In the genomic region with DNA sequence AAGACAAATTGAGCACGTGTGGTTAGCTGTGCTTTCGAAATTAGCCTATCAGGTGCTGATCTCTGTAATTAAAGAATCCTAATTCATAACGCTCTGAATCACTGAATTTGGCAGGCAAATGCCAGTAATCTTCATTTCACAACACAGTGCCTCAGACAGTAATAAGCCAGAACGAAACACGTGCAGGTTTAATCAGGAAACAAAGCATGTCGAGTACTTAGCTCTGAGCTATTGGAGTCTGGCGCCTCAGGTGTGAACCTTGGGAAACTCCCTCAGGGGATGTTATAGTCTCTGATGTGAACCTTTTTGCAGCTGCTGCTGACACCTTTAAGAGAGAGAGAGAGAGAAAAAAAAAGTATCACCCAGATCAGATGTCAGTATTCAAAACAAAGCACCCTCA, we compare ENCODE assay signal across 16 mouse cellular contexts.
DNase-seq lines count a peak whose midpoint lies in the region; ATAC-seq lines count a peak whose summit lies in the region.
"Had no signal": no experiment of that assay in that cellular context is flagged by ENCODE, and none has a peak within 500 bp of the region (broad histone marks: within the 10 kb centered on the region; RNA-seq: fewer than 3 reads in every experiment).

No protein-coding gene starts in this region.

- no peaks in the 10 kb centered on the region for H3K27me3 ChIP-seq in embryonic facial prominence, embryonic 14.5 days (replicated peaks; ENCODE audit: control insufficient read depth, insufficient read depth, low read length)
- no peaks in the 10 kb centered on the region for H3K27me3 ChIP-seq in embryonic facial prominence, embryonic 10.5 days (replicated peaks; ENCODE audit: low read depth, poor library complexity, severe bottlenecking)
- H3K27me3 ChIP-seq in neural tube, embryonic 13.5 days: no peaks in the 10 kb centered on the region
- no peaks in the 10 kb centered on the region for H3K27me3 ChIP-seq in neural tube, embryonic 15.5 days (replicated peaks)
- H3K27me3 ChIP-seq: neural tube, embryonic 12.5 days had no signal

- H3K4me1 ChIP-seq in embryonic facial prominence, embryonic 14.5 days (ENCODE audit: control insufficient read depth, insufficient read depth, low read length): no peaks in the 10 kb centered on the region
- H3K4me1 ChIP-seq in embryonic facial prominence, embryonic 10.5 days: no peaks in the 10 kb centered on the region
- H3K4me1 ChIP-seq in neural tube, embryonic 13.5 days (replicated peaks): peaks cover 6% of the 10 kb centered on the region; the same call in 1 of the 2 replicates
- H3K4me1 ChIP-seq in neural tube, embryonic 15.5 days: peaks cover 6% of the 10 kb centered on the region
- H3K4me1 ChIP-seq: megakaryocyte, embryonic 14.5 days; neural tube, embryonic 12.5 days had no signal

- H3K9ac ChIP-seq in embryonic facial prominence, embryonic 14.5 days (ENCODE audit: low read depth, low read length): no peak overlapping the region
- H3K9ac ChIP-seq in neural tube, embryonic 13.5 days: no peak overlapping the region
- no peak overlapping the region for H3K9ac ChIP-seq in neural tube, embryonic 15.5 days (replicated peaks)
- H3K9ac ChIP-seq: neural tube, embryonic 12.5 days had no signal

- ATAC-seq in embryonic facial prominence, embryonic 14.5 days (ENCODE audit: low read depth): peak; percentile 87
- peak; percentile 67 for ATAC-seq in neural tube, embryonic 13.5 days (ENCODE audit: low read depth)
- ATAC-seq in neural tube, embryonic 15.5 days (ENCODE audit: low FRiP score): peak; percentile 24; the same call in 1 of the 2 replicates

- H3K4me2 ChIP-seq in embryonic facial prominence, embryonic 14.5 days (ENCODE audit: low read depth, low read length): no peak overlapping the region
- H3K4me2 ChIP-seq in neural tube, embryonic 13.5 days: no peak overlapping the region
- H3K4me2 ChIP-seq in neural tube, embryonic 15.5 days: peak overlapping the region; percentile 9; the same call in 1 of the 2 replicates
- H3K4me2 ChIP-seq: neural tube, embryonic 12.5 days had no signal

- H3K9me3 ChIP-seq in embryonic facial prominence, embryonic 14.5 days (ENCODE audit: control insufficient read depth, low read length): no peaks in the 10 kb centered on the region
- H3K9me3 ChIP-seq in embryonic facial prominence, embryonic 10.5 days: no peaks in the 10 kb centered on the region
- H3K9me3 ChIP-seq in neural tube, embryonic 13.5 days: no peaks in the 10 kb centered on the region
- H3K9me3 ChIP-seq in neural tube, embryonic 15.5 days (replicated peaks): no peaks in the 10 kb centered on the region
- H3K9me3 ChIP-seq: megakaryocyte, embryonic 14.5 days; neural tube, embryonic 12.5 days had no signal

- DNase-seq in embryonic facial prominence, embryonic 14.5 days (ENCODE audit: low spot score): peak; percentile 77
- DNase-seq in embryonic facial prominence, embryonic 10.5 days (ENCODE audit: low spot score): no peak
- no peak for DNase-seq in neural tube, embryonic 10.5 days (ENCODE audit: extremely low spot score, low spot score)
- DNase-seq in induced T-regulatory cell, adult 2 months (ENCODE audit: low read depth): peak; percentile 64
- DNase-seq in frontal cortex, postnatal 25 days (ENCODE audit: low spot score in 2 of 2): no peak
- no peak for DNase-seq in ovary, postnatal 10 days (ENCODE audit: low spot score)
- DNase-seq: cerebellum, adult 11-12 months; gastrocnemius, adult 2 months; heart, postnatal 14 days; kidney, adult 8-10 months; liver; thymus, postnatal 4 days had no signal

- H3K4me3 ChIP-seq in embryonic facial prominence, embryonic 14.5 days (ENCODE audit: low read depth, low read length): no peak overlapping the region
- H3K4me3 ChIP-seq in embryonic facial prominence, embryonic 10.5 days: no peak overlapping the region
- H3K4me3 ChIP-seq in neural tube, embryonic 13.5 days: no peak overlapping the region
- H3K4me3 ChIP-seq in neural tube, embryonic 15.5 days (replicated peaks): no peak overlapping the region
- H3K4me3 ChIP-seq: gastrocnemius, adult 2 months; megakaryocyte, embryonic 14.5 days; neural tube, embryonic 12.5 days had no signal

- no peak overlapping the region for H3K27ac ChIP-seq in embryonic facial prominence, embryonic 14.5 days (replicated peaks; ENCODE audit: low read depth, low read length)
- no peak overlapping the region for H3K27ac ChIP-seq in embryonic facial prominence, embryonic 10.5 days (replicated peaks)
- no peak overlapping the region for H3K27ac ChIP-seq in neural tube, embryonic 13.5 days (replicated peaks)
- no peak overlapping the region for H3K27ac ChIP-seq in neural tube, embryonic 15.5 days (replicated peaks)
- H3K27ac ChIP-seq: gastrocnemius, adult 2 months; neural tube, embryonic 12.5 days had no signal

- no peaks in the 10 kb centered on the region for H3K36me3 ChIP-seq in embryonic facial prominence, embryonic 14.5 days (ENCODE audit: control insufficient read depth, insufficient read depth, low read length)
- no peaks in the 10 kb centered on the region for H3K36me3 ChIP-seq in embryonic facial prominence, embryonic 10.5 days (replicated peaks)
- no peaks in the 10 kb centered on the region for H3K36me3 ChIP-seq in neural tube, embryonic 13.5 days
- H3K36me3 ChIP-seq in neural tube, embryonic 15.5 days: no peaks in the 10 kb centered on the region
- H3K36me3 ChIP-seq: neural tube, embryonic 12.5 days had no signal

- 53% methylated on average over 7 of the region's 7 CpGs for WGBS in embryonic facial prominence, embryonic 14.5 days
- WGBS in embryonic facial prominence, embryonic 10.5 days: 79% methylated on average over 7 of the region's 7 CpGs
- WGBS in neural tube, embryonic 13.5 days: 45% methylated on average over 7 of the region's 7 CpGs
- WGBS in neural tube, embryonic 15.5 days: 31% methylated on average over 7 of the region's 7 CpGs

Comparison
In these comparisons a context has a peak if more than half of its experiments do, and no peak if none do; other contexts are left out.
1. DNase-seq: peak in embryonic facial prominence, embryonic 14.5 days (single experiment) and induced T-regulatory cell, adult 2 months (single experiment); none in embryonic facial prominence, embryonic 10.5 days (single experiment), neural tube, embryonic 10.5 days (single experiment), frontal cortex, postnatal 25 days (0 of 2) and ovary, postnatal 10 days (single experiment).
2. ATAC-seq: peak in every context shown above with its lines; median percentile 87 in embryonic facial prominence, embryonic 14.5 days; 67 in neural tube, embryonic 13.5 days; 24 in neural tube, embryonic 15.5 days.